Mouse (Mus musculus) right cerebral cortex, postnatal 10 days (tissue): ENCODE data around the gene Glis1.
A peak's percentile ranks its signal among the peaks of the same experiment; 100 is the strongest.

Source experiments
- DNase-seq, 2 experiments: peaks; one replicate each; pipeline ENCODE4 v3.0.0; 2021; ENCODE audit warnings: low spot score in 2 of 2

Glis1 gene

DNA sequence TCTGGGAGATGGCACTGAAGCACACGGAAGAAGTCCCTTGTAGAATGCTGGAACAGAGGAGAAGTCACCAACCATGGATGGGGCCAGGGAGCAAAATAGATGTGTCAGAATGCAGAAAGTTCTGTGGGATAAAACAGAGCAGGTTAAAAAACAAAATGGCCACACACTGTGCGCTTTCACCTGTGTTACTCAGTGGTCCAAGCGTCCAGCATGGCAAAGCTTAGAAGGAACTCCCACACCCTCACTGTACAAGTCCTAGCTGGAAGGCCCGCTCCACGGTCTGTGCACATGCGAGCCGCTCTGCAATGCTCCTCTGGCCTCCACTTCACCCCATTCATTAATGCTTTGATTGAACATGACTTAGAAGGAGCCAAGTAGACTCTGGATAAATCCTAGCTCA is 81.2 kb downstream of the Glis1 start:
- DNase-seq, result peak in 1 of 2 experiments; percentile 10

DNA sequence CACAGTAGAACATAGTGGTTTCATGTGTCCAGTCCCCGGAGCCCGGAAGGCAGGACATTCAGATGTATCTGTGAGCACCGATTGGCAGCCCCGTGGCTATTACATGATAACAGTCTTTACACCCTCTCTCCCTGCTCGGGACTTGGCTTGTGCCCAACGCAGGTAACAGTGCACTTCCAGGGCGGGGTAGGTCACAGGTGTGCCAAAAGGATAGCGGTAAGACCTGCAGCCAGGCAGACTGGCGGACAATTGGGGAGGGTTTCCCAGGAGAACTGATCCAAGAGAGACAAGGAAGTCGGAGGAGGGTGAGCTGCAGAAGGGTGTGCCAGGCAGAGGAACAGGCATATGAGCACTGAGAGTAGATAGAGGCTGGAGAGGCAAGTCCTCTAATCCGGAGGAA is 84.4 kb downstream of the Glis1 start:
- DNase-seq, result peak; percentile 14 to 21

DNA sequence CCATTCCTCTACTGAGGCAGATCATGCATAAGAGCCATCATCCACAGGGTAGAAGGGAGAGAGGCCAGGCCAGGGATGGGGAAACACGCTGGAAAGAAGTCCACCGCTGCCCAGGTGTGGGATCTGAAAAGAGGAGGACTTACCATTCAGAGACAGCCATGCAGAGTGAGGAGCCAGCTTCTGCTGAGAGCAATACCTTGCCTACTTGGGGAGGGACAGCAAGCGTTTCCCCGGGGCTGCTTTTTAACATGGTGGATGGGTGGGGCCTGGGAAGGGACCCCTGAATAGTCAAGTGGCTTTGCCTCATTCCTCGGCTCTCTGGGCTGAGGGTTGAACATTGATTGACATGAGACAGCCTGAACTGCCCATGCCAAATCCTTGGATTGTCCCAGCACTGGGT is 85.7 kb downstream of the Glis1 start:
- DNase-seq, result peak in 1 of 2 experiments; percentile 3

DNA sequence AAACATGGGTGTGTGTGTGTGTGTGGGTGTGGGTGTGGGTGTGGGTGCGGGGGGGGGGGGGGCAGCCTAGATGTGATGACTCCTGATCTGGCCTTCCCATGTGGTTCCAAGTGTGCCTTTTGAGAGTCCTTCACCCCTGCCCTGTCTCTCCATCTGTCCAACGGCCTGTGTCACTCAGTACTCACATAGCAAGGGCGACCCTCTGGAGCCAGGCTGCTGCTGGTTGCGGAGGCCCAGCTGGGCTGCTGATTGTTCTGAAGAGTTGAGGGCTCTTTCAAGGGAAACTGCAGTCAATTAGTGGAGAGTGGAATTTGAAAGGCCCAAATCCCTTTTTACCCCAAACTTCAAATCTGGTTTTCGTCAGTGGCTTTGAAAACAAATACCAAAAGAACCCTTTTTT is 86.4 kb downstream of the Glis1 start:
- DNase-seq, result peak; percentile 11 to 18

DNA sequence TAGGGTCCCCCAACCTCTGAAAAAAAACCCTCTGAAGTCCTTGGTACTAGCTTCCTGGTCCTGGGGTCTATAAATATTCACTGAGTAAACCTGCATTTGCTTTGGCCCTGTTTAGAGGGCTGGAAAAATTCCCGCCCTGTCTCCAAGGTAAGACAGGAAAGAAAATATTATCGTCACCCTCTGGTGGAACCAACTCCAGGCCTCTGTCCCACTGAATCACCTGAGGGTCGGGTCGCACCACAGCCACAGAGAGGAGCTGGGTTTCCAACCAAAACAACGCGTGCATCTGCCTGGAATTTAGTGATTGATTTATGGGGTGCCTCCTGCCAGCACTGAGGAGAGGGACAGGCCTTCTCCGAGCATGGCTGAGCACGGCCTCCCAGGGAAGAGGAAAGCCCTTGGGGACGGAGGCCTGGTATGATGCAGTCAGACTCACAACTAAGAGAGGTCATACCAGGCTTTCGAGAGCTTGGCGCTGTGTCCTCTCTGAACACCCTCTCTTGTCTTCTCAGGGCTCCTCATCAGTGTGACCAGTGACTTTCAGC is 89.3 kb downstream of the Glis1 start:
- DNase-seq, result peak; percentile 11 to 19

DNA sequence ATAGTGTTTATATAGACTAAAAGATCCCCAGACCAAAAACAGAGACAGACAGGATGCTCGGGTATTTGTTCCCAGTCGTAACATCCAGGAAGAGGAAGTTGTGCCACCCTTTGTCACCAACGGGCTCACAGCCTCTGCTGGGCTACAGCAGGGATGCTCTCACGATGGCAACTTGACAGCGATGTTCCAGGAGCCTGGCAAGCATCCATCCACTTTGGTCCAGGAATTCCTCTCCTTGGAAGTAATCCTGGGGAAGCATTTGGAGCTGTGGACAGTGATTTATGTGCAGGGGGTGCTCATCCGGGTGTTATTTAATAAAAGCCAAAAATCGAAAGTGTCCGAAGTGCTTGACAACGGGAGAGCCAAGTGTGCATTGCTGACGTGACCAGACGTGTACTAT is 100.7 kb downstream of the Glis1 start:
- DNase-seq, result peak in 1 of 2 experiments; percentile 30

- DNase-seq, result no peak
Measured at GRCm38 (mm10) chr4:107538116-107538515, 103.7 kb downstream of the Glis1 start.

DNA sequence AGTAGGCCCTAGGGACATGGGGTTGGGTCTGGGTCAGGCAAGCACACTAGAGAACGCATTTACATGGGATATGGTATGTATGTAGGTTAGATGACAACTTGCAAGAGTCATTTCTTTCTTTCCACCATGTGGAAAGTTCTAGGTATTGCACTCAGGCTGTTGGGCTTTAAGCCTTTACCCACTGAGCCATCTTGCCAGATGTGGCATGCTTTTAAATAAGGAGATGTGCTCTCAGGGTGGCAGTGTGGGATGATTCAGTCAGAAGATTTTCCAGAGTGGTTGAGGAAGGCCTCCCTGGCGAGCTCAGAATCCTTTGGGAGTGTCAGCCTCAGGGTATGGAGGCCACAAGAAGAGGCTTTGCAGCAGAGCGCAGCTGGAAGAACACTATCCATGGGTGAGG is 104.2 kb downstream of the Glis1 start:
- DNase-seq, result no peak

DNA sequence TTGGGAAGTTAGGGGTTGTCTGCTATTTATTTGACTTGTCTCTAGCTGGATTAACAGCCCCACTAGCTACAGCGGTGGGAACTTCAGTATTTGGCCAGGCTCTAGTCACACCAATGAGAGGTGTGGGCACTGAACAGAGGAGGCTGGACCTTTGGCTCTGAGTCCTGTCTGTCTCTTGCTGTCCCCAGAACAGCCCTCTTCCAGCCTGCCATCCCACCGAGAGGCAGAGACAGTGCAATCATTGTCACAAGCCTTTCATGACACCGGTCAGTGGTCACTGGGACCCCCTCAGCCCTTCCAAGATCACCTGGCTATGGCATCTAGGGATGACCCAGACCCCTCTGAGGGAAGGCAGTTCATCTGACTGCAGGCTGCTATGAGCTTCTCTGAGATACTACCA is 104.6 kb downstream of the Glis1 start:
- no peak for DNase-seq

DNA sequence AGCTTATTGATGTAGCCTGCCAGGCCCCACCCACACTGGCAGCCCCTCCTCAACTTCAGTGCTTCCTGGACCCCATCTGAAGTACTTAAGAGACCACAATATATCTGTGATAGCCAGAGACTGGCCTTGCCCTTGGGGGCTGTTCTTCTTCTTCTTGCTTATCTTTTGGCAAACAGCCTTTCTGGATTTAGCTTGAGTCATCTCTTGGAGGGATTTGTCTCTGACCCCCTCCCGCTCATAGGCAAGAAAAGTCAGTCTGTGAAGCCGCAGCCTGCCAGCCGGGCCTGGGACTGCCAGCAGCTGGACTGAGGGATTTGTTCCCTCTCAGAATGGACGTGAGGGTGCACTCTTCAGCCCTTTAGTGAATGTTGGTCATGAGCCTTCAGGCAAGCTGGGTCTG is 107.4 kb downstream of the Glis1 start:
- DNase-seq, result no peak

GRCm38 (mm10) chr4:107544843-107545242 is 110.5 kb downstream of the Glis1 start:
- DNase-seq, result peak in 1 of 2 experiments; percentile 4

DNA sequence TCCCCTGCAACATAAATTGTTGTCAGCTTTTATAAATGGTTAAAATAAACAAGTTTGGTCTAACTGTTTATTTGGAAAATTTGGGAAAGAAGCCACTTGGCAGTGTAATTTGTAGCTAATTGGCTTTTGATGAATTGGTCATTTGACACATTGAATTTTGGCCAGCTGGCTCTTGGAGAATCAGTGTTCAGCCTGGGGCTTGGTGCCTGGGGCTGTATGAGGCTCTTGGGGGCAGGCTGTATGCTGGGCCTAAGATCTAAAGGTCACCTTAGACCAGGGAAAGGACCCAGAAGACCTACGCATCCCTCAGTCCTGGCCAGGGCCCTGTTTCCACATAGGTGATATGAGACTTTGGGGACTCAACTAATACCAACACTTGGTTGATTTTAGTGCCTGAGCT is 111.3 kb downstream of the Glis1 start:
- DNase-seq, result peak in 1 of 2 experiments; percentile 20

DNA sequence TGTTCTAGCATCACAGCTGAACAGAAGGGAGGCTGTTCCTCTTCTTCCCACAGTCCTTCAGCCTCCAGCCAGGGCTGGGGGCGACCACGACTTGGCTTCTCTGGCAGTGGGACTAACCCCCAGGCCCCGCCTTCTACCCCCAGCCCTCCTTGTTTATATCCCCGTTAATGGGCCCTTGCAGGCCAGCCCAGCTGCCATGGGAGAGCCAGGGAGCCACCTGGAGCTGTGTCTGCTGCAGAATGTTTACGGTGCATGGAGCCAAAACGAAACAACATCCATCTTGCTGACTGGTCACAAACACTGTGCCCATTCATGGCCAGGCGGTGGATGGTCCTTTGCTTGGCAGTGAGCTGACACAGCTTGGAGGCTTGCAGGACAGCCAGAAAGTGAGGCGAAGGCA is 112.1 kb downstream of the Glis1 start:
- peak; percentile 44 to 46 for DNase-seq

DNA sequence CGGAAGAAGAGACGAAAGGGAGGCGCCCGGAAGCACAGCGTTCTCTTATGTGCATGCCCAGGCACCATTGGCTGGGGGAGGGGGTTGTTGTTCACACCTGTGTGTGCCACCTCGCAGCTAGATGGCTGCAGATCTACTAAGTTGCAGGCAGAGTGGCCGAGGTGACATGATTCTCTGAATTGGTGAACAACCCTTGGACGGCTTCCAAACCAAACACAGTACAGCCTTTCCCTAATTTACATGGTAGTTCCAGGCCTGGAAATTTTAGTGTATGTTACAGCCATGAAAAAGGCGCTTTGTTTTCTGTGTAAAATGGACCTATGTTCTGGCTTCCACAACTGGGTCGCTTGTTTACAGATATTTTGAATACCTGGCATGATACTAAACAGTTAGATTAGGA is 115.7 kb downstream of the Glis1 start:
- DNase-seq, result peak in 1 of 2 experiments; percentile 11

DNA sequence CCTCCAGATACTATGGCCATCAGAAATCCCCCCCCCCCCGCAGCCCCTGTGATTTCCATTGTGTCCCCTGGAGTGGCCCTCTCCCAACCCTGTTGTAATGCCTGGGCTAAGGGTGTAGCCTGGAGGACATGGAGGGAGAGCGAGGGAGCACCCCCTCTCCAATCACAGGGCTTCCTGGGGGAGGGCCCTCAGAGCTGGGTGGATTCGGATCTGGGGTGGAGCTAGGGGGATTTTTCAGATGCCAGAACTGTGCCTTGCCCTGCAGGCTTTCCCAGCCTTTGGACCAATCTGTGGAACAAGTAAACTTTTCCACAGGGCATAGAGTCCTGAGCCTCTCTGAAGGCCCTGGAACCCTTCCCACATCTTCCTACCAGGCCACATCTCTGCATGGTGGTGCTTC is 116.2 kb downstream of the Glis1 start:
- peak in 1 of 2 experiments; percentile 8 for DNase-seq

DNA sequence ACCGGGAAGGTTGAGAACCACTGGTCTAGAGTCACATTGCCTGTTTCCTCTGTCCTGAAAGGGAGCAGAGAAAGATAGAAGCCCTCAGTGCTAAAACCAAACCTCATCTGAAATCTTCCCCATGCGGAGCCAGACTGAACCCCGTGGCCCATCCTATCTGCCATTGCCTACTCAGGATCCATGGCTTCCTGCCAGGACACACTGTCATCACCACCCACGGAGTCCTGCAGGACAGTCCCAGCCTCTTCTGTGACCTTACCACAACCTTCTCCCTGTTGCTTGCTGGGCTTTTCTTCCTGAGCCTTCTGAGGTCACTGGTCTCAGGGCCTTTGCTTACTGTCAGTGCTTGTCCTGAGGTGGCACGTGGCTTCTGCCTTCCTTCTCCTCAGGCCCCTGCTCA is 118.3 kb downstream of the Glis1 start:
- peak in 1 of 2 experiments; percentile 30 for DNase-seq

DNA sequence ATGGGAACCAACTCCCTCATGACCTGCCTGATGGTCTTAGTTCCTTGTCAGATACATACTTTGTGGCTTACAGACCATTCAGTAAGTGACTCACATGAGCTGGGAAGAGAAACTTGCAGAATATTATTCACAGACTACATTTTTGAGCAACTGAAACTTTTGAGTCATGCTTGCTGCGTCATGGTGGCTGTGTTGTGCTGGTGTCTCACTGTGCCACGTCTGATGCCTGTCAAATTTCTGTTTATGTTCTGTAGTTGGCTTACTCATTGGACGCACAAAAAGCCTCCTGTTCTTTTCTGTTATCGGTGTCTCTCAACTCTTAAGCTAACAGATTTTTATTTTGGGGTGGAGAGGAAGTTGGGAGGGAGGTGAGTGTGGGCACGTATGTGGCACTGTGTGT is 119.4 kb downstream of the Glis1 start:
- no peak for DNase-seq

GRCm38 (mm10) chr4:107558801-107559200 is 124.4 kb downstream of the Glis1 start:
- no peak for DNase-seq

- no peak for DNase-seq
Measured at GRCm38 (mm10) chr4:107561056-107561455, 126.7 kb downstream of the Glis1 start.

DNA sequence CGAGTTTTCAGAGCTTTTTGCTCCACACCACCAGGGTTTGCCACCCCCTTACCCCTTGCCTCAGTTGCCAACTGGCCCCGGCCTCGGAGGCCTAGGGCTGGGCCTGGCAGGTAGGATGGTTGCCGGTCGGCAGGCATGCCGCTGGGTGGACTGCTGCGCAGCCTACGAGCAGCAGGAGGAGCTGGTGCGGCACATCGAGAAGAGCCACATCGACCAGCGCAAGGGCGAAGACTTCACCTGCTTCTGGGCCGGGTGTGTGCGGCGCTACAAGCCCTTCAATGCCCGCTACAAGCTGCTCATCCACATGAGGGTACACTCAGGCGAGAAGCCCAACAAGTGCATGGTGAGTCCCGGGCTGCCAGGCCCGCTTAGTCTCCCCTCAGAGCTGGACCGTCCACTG is 133.8 kb downstream of the Glis1 start:
- no peak for DNase-seq

- no peak for DNase-seq
Measured at GRCm38 (mm10) chr4:107568881-107569443, 134.6 kb downstream of the Glis1 start.

GRCm38 (mm10) chr4:107570329-107571014 is 136.1 kb downstream of the Glis1 start:
- DNase-seq, result no peak

- no peak for DNase-seq
Measured at GRCm38 (mm10) chr4:107575781-107576180, 141.4 kb downstream of the Glis1 start.
